Mouse (Mus musculus): ENCODE data around the gene Tmem88b. TPM values are rescaled to one million over a fixed set of nuclear protein-coding genes. Genes with fewer than 3 reads are reported as not detected.
A peak's percentile ranks its signal among the peaks of the same experiment; 100 is the strongest.

The Tmem88b gene
- polyA plus RNA-seq, 1 experiment from 2014 or later, result 1.8 TPM

GRCm38 (mm10) chr4:155821025-155821424 is 35.4 kb upstream of the Tmem88b start:
- H3K9me3 ChIP-seq (replicated peaks; ENCODE audit: control insufficient read depth, low read length), result no peaks in the 10 kb centered on the region
- H3K4me2 ChIP-seq (ENCODE audit: low read depth, low read length), result no peak overlapping the region
- H3K9ac ChIP-seq (ENCODE audit: low read length), result no peak overlapping the region
- H3K27ac ChIP-seq (ENCODE audit: low read length), result no peak overlapping the region
- no peak overlapping the region for H3K4me3 ChIP-seq (ENCODE audit: low read length)
- H3K27me3 ChIP-seq (ENCODE audit: control insufficient read depth, insufficient read depth, low read length), result no peaks in the 10 kb centered on the region
- peaks cover 86% of the 10 kb centered on the region for H3K36me3 ChIP-seq (ENCODE audit: control insufficient read depth, insufficient read depth)
- no peak for ATAC-seq (replicated peaks; ENCODE audit: extremely low read depth, insufficient read depth, low FRiP score)
- H3K4me1 ChIP-seq (ENCODE audit: control insufficient read depth, insufficient read depth, low read length), result no peaks in the 10 kb centered on the region
- WGBS, result 76% methylated on average over 7 of the region's 7 CpGs

DNA sequence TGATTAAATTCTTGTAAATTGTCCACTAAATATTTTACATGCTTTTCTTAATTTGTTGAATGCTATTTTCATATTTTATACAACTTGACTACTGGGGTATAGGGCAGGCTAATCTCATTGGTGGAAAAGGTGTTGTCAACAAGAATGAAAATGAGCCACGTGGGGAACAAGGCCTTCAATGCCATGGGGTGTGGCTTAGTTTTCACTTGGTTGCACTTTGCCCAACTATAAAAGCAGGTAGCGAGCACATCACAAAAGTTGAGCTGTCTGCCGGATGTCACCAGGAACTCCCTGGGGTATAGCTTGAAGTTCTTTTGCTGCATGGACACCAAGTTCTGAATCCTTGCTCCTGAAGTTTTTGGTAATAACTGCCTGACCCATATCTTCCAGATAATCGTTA is 31.9 kb upstream of the Tmem88b start:
- H3K27ac ChIP-seq (ENCODE audit: low read length), result no peak overlapping the region
- no peaks in the 10 kb centered on the region for H3K27me3 ChIP-seq (ENCODE audit: control insufficient read depth, insufficient read depth, low read length)
- H3K4me3 ChIP-seq (ENCODE audit: low read length), result no peak overlapping the region
- H3K4me2 ChIP-seq (ENCODE audit: low read depth, low read length), result no peak overlapping the region
- H3K36me3 ChIP-seq (ENCODE audit: control insufficient read depth, insufficient read depth), result peaks cover 79% of the 10 kb centered on the region
- no peaks in the 10 kb centered on the region for H3K9me3 ChIP-seq (replicated peaks; ENCODE audit: control insufficient read depth, low read length)
- ATAC-seq (replicated peaks; ENCODE audit: extremely low read depth, insufficient read depth, low FRiP score), result no peak
- 87% methylated on average over 4 of the region's 4 CpGs for WGBS
- no peak overlapping the region for H3K9ac ChIP-seq (ENCODE audit: low read length)
- peaks cover 11% of the 10 kb centered on the region for H3K4me1 ChIP-seq (ENCODE audit: control insufficient read depth, insufficient read depth, low read length)

GRCm38 (mm10) chr4:155812665-155813181 is 27.0 kb upstream of the Tmem88b start:
- peak overlapping the region; percentile 72 for H3K4me2 ChIP-seq (ENCODE audit: low read depth, low read length)
- peak overlapping the region; percentile 98 for H3K9ac ChIP-seq (ENCODE audit: low read length)
- peaks cover 66% of the 10 kb centered on the region for H3K36me3 ChIP-seq (ENCODE audit: control insufficient read depth, insufficient read depth)
- no peaks in the 10 kb centered on the region for H3K27me3 ChIP-seq (ENCODE audit: control insufficient read depth, insufficient read depth, low read length)
- peak overlapping the region; percentile 92 for H3K27ac ChIP-seq (ENCODE audit: low read length)
- peak overlapping the region; percentile 98 for H3K4me3 ChIP-seq (ENCODE audit: low read length)
- peak; percentile 20 for ATAC-seq (replicated peaks; ENCODE audit: extremely low read depth, insufficient read depth, low FRiP score)
- under 1% methylated on average over 48 of the region's 49 CpGs for WGBS
- H3K9me3 ChIP-seq (replicated peaks; ENCODE audit: control insufficient read depth, low read length), result no peaks in the 10 kb centered on the region
- H3K4me1 ChIP-seq (ENCODE audit: control insufficient read depth, insufficient read depth, low read length), result peaks cover 16% of the 10 kb centered on the region

GRCm38 (mm10) chr4:155811929-155812664 is 26.4 kb upstream of the Tmem88b start, which contains the start of gene Ccnl2:
Gene Ccnl2, plus strand, starts transcription at chr4:155812489.
- H3K4me1 ChIP-seq (ENCODE audit: control insufficient read depth, insufficient read depth, low read length), result peaks cover 16% of the 10 kb centered on the region
- peak within 1 kb of the TSS; percentile 98 for H3K9ac ChIP-seq (ENCODE audit: low read length)
- no peaks in the 10 kb centered on the region for H3K27me3 ChIP-seq (ENCODE audit: control insufficient read depth, insufficient read depth, low read length)
- peak within 1 kb of the TSS; percentile 97 for H3K27ac ChIP-seq (ENCODE audit: low read length)
- H3K4me2 ChIP-seq (ENCODE audit: low read depth, low read length), result peak within 1 kb of the TSS; percentile 83
- H3K9me3 ChIP-seq (replicated peaks; ENCODE audit: control insufficient read depth, low read length), result no peaks in the 10 kb centered on the region
- under 1% methylated on average over 60 of the region's 60 CpGs for WGBS
- peaks cover 66% of the 10 kb centered on the region for H3K36me3 ChIP-seq (ENCODE audit: control insufficient read depth, insufficient read depth)
- H3K4me3 ChIP-seq (ENCODE audit: low read length), result peak within 1 kb of the TSS; percentile 98
- peak; percentile 99 for ATAC-seq (replicated peaks; ENCODE audit: extremely low read depth, insufficient read depth, low FRiP score)

GRCm38 (mm10) chr4:155807841-155808240 is 22.2 kb upstream of the Tmem88b start:
- ATAC-seq (replicated peaks; ENCODE audit: extremely low read depth, insufficient read depth, low FRiP score), result no peak
- H3K27me3 ChIP-seq (ENCODE audit: control insufficient read depth, insufficient read depth, low read length), result no peaks in the 10 kb centered on the region
- 86% methylated on average over 3 of the region's 3 CpGs for WGBS

DNA sequence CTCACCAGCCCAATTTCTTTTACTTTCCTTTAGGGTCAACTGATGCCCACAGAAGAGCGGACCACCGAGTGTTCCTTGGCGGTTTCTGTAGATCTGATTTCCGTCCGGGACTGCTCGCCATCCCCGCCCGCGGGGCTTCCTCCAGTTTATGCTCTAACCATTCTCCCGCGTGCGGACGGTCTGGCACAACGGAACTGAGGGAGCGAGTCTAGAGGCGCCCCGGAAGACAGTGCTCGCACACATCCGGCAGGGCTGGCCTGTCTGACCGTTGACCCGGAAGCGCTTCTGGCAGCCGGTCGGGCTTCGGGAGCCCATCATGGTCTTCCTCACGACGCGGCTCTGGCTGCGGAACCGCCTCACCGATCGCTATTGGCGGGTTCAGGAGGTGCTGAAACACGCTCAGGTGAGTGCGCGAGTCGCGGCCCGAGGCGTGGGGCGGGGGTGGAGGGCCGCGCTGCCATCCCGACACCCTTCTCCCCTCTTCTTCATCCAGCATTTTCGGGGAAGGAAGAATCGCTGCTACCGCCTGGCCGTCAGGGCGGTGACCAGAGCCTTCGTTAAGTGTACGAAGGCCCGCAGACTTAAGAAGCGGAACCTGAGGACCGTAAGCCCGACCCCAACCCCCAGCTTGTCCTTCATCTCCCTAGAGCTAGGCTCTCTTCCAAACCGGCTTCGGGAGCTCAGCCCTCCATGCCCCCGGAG is 17.8 kb upstream of the Tmem88b start:
- Histone ChIP-seq H3K4me1 (ENCODE audit: control insufficient read depth, insufficient read depth, low read length) (peaks cover 13% of the 10 kb centered on the region), H3K9ac (ENCODE audit: low read length) (peak overlapping the region; percentile 94), H3K27ac (ENCODE audit: low read length) (peak overlapping the region; percentile 79), H3K4me2 (ENCODE audit: low read depth, low read length) (peak overlapping the region; percentile 85), H3K36me3 (ENCODE audit: control insufficient read depth, insufficient read depth) (peaks cover 17% of the 10 kb centered on the region), H3K9me3 (replicated peaks; ENCODE audit: control insufficient read depth, low read length) (no peaks in the 10 kb centered on the region), H3K27me3 (ENCODE audit: control insufficient read depth, insufficient read depth, low read length) (peaks cover 5% of the 10 kb centered on the region; the same call in 1 of the 2 replicates), H3K4me3 (ENCODE audit: low read length) (peak overlapping the region; percentile 97)
- ATAC-seq (replicated peaks; ENCODE audit: extremely low read depth, insufficient read depth, low FRiP score), result peak; percentile 97
- WGBS, result under 1% methylated on average over 56 of the region's 58 CpGs

More at GRCm38 (mm10) chr4:155807841-155808240, 22.2 kb upstream of the Tmem88b start:
- Histone ChIP-seq H3K9ac (ENCODE audit: low read length) (no peak overlapping the region), H3K4me3 (ENCODE audit: low read length) (no peak overlapping the region), H3K36me3 (ENCODE audit: control insufficient read depth, insufficient read depth) (peaks cover 40% of the 10 kb centered on the region), H3K4me2 (ENCODE audit: low read depth, low read length) (no peak overlapping the region), H3K4me1 (ENCODE audit: control insufficient read depth, insufficient read depth, low read length) (peaks cover 15% of the 10 kb centered on the region), H3K27ac (ENCODE audit: low read length) (no peak overlapping the region), H3K9me3 (replicated peaks; ENCODE audit: control insufficient read depth, low read length) (no peaks in the 10 kb centered on the region)

DNA sequence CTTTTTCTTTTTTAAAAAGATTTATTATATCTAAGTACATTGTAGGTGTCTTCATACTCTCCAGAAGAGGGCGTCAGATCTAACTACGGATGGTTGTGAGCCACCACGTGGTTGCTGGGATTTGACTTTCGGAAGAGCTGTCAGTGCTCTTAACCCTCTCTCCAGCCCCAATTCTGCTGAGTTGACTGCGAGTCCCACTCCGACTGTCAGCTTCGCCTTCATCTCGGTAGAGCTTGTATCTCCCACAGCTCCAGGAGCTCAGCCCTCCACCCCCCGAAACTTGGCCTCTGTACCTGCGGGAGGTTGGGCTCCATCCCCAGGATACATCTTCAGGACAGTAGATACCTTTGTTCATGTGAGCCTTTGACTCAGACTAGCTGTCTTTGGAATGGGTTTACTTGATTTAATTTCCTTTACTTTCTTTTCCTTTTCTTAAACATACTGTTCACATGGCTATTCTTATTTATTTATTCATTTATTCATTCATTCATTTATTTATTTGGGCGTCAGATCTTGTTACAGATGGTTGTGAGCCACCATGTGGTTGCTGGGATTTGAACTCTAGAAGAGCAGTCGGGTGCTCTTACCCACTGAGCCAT is 17.2 kb upstream of the Tmem88b start, which contains the start of gene Mrpl20:
Mrpl20 (plus strand) TSS at position 138 of the 599 bp plus-strand sequence.
- H3K4me1 ChIP-seq (ENCODE audit: control insufficient read depth, insufficient read depth, low read length), result peaks cover 13% of the 10 kb centered on the region
- peak within 1 kb of the TSS; percentile 79 for H3K27ac ChIP-seq (ENCODE audit: low read length)
- H3K9me3 ChIP-seq (replicated peaks; ENCODE audit: control insufficient read depth, low read length), result no peaks in the 10 kb centered on the region
- peaks cover 11% of the 10 kb centered on the region for H3K36me3 ChIP-seq (ENCODE audit: control insufficient read depth, insufficient read depth)
- peak within 1 kb of the TSS; percentile 85 for H3K4me2 ChIP-seq (ENCODE audit: low read depth, low read length)
- H3K4me3 ChIP-seq (ENCODE audit: low read length), result peak within 1 kb of the TSS; percentile 97
- WGBS, result 11% methylated on average over 12 of the region's 12 CpGs
- peak within 1 kb of the TSS; percentile 94 for H3K9ac ChIP-seq (ENCODE audit: low read length)
- no peak; the same call in 1 of the 2 replicates for ATAC-seq (replicated peaks; ENCODE audit: extremely low read depth, insufficient read depth, low FRiP score)
- H3K27me3 ChIP-seq (ENCODE audit: control insufficient read depth, insufficient read depth, low read length), result peaks cover 5% of the 10 kb centered on the region; the same call in 1 of the 2 replicates

GRCm38 (mm10) chr4:155802075-155802474 is 16.4 kb upstream of the Tmem88b start:
- H3K36me3 ChIP-seq (ENCODE audit: control insufficient read depth, insufficient read depth), result peaks cover 4% of the 10 kb centered on the region
- no peak for ATAC-seq (replicated peaks; ENCODE audit: extremely low read depth, insufficient read depth, low FRiP score)
- H3K9me3 ChIP-seq (replicated peaks; ENCODE audit: control insufficient read depth, low read length), result no peaks in the 10 kb centered on the region
- H3K27me3 ChIP-seq (ENCODE audit: control insufficient read depth, insufficient read depth, low read length), result peaks cover 5% of the 10 kb centered on the region; the same call in 1 of the 2 replicates
- no peak overlapping the region for H3K4me3 ChIP-seq (ENCODE audit: low read length)
- 100% methylated on average over 1 of the region's 1 CpGs for WGBS
- no peak overlapping the region for H3K4me2 ChIP-seq (ENCODE audit: low read depth, low read length)
- H3K4me1 ChIP-seq (ENCODE audit: control insufficient read depth, insufficient read depth, low read length), result peaks cover 13% of the 10 kb centered on the region
- no peak overlapping the region for H3K27ac ChIP-seq (ENCODE audit: low read length)
- H3K9ac ChIP-seq (ENCODE audit: low read length), result no peak overlapping the region
